Mouse (Mus musculus) telencephalon, adult 2 months (tissue): ENCODE results near the gene Nedd4.

Experiments
- DNase-seq: peaks from one replicate; pipeline ENCODE4 v3.0.0-alpha.2; 2011; ENCODE audit warnings: low read depth, low spot score

Gene Nedd4

DNA sequence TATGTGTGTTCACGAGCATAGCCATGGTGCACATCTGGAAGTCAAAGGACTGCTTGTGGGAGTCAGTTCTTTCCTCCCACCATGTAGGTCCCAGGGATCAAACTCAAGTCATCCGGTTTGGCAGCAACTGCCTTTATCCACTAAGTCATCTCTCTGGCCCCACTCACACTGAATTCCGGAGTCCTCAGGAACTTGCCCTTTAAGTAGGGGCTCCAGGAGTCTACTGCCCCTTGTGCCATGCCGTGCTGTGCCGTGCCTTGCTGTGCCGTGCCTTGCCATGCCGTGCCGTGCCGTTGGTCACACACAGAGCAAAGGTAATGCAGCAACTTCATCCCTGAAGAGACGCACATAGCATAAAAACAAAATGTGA lies 129.1 kb downstream of the Nedd4 start:
- DNase-seq = no peak

GRCm38 (mm10) chr9:72791681-72792080 lies 129.5 kb downstream of the Nedd4 start:
- no peak for DNase-seq

- DNase-seq = peak; percentile 9
Measured at GRCm38 (mm10) chr9:72795243-72795642, 133.1 kb downstream of the Nedd4 start.

DNA sequence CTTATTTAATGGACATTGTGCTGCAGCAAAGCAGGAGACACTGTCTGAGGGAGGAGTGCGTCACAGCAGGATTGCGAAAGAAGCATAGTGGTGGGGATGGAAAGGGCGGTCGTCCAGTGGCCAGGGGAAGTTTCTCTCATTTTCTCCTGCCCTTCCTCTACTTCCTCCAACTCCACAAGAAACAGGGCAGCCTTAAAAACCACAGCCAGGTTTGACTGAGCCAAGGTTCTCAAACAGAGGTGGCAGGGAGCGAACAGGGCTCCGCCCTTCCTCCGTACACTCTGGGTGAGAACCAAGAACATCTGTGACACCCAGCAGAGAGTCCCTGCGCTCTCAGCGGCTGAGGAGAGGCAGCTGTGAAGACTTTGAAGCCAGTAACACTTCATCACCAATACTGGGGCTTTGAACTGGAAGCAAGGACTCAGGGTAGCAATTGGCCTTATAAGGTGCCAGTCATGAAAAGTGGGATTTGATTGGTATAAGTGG lies 135.0 kb downstream of the Nedd4 start:
- DNase-seq = no peak
